Mouse (Mus musculus) neural tube, embryonic 10.5 days (tissue): ENCODE results near the gene Hcfc1.

Source experiments
- DNase-seq: peaks from one replicate; pipeline ENCODE4 v3.0.0-alpha.2; 2017; ENCODE audit warnings: low spot score; ENCODE audit errors: extremely low spot score

The Hcfc1 gene

GRCm38 (mm10) chrX:73942294-73942693, 23.9 kb downstream of the Hcfc1 start:
- no peak for DNase-seq

- DNase-seq: no peak
Observed at GRCm38 (mm10) chrX:73941860-73942259, 24.3 kb downstream of the Hcfc1 start.

DNA sequence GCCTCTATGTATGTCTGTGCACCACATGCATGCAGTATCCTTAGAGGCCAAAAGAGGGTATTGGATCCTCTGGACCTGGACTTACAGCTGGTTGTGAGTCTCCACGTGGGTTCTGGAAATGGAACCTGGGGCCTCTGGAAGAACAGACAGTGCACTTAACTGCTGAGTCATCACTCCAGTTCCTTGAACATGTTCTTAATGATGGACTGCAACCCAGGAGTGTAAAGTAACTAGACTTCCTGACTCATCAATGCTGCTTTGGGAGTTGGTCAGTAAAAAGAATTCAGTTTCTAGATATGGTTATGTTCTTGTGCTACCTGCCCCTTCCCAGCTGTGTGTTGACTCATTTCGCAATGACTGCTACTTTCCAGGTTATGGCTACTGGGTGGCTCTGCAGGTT, 34.3 kb downstream of the Hcfc1 start:
- DNase-seq: no peak

- peak; percentile 26 for DNase-seq
Observed at GRCm38 (mm10) chrX:73930402-73931062, 35.6 kb downstream of the Hcfc1 start, which contains the start of gene Renbp. Gene Renbp, minus strand, starts transcription at chrX:73930850.

DNA sequence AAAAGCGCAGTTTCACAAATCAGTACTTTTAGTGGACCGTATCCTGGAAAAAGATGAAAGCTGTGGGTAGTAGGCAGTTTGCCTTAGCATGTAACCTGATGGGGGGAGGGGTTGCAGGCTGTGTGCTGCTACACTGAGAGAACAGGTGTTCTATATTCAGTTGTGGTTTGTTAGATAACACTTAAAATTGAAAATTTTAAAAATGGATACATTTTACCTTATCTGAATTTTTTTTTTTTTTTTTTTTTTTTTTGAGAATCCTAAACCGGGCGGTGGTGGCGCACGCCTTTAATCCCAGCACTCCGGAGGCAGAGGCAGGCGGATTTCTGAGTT, 43.6 kb downstream of the Hcfc1 start:
- DNase-seq: no peak

DNA sequence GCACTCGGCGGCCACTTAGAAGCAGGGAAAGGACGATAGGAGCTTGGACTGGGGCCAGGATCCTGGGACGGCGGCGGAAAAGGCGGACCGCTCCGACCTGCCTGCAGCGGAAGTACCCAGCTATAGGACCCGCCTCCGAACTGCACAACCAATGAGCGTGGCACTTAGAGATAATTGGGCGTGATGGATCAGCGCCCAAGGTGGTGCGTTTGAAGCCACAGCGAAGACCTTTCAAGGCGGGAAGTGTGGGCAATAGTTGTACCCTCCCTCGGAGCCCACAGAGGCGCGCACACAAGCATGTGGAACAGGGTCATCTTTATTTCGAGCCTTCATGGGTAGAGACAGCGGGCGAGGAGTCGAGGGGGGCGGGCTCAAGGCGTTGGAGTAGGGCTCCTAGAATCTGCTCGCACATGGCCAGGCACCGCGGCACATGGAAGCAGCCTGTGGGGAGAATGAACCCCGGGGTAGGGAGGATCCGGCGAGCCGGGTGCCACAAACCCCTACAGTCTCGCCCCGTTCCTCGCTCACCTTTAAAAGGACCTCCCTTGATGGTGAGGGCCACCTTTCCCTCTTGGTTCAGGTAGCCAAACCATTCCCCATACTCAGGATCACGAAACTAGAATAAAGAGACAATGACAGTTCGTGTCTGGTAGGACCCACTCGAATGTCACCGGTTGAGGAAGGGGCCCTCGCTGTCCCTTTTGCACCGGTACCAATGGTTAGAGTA, 44.2 kb downstream of the Hcfc1 start, which contains the start of the genes Arhgap4 and Naa10:
TSS of gene Arhgap4 (minus strand) at position 48 of the 727 bp plus-strand sequence.
TSS of gene Naa10 (minus strand) at position 122 of the 727 bp plus-strand sequence.
- peak; percentile 78 for DNase-seq

GRCm38 (mm10) chrX:73921285-73921822, 44.8 kb downstream of the Hcfc1 start:
- no peak for DNase-seq

GRCm38 (mm10) chrX:73918631-73919030, 47.5 kb downstream of the Hcfc1 start:
- no peak for DNase-seq

DNA sequence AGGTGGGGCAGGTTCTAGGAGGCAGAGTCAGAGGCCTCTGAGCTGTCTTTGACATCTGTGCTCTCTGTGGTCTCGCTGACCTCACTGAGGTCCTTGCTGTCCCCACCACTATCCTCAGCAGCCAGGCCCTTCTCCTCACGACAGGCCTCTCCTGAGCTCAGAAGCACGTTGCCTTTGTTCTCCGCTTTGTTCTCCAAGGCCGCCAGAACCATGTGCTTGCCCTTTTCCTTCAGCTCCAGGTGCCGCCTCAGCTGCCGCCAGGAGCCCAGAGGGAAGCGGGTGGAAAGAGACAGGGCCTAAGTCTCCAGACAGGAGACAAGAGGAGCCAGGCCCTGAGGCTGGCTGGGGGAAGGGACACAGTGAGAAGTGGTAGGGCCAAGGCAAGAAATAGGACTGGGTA, 49.2 kb downstream of the Hcfc1 start:
- no peak for DNase-seq

DNA sequence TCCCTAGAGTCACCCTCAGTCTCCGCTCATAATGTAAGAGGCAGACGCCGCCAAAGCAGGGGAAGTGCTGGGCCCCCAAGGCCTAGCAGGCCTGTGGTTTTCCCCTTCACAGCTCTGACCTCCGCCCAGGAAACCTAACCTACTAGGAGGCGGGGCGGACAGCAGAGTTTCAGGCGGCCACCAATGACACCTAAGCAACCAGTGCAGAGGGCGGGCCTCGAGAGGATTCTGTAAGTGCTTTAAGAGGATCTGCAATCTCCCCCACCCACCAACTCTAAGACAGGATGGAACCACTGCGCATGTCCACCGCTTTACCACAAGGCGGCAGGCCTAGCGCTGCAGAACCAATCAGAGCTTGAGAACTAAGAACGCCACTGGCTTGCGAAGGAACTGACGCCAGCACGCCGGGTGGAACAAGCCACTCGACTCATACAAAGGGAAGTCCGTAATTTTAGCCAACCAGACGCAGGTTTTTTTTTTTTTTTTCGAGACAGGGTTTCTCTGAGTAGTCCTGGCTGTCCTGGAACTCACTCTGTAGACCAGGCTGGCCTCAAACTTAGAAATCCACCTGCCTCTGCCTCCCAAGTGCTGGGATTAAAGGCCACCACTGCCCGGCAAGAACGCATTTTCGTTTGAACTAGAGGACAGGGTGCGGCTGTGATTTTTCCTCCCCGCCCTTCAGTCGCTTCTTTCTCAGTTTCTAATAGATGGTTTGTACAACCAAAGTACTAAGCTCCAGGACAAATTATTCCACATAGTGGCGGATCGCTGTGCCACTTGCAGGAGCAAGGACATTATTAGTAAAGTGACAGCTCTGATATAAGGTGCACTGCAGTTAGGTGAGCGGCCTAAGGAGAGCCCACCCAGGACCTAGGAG, 51.1 kb downstream of the Hcfc1 start:
- DNase-seq: peak; percentile 75

GRCm38 (mm10) chrX:73911588-73911987, 54.6 kb downstream of the Hcfc1 start:
- DNase-seq: no peak

DNA sequence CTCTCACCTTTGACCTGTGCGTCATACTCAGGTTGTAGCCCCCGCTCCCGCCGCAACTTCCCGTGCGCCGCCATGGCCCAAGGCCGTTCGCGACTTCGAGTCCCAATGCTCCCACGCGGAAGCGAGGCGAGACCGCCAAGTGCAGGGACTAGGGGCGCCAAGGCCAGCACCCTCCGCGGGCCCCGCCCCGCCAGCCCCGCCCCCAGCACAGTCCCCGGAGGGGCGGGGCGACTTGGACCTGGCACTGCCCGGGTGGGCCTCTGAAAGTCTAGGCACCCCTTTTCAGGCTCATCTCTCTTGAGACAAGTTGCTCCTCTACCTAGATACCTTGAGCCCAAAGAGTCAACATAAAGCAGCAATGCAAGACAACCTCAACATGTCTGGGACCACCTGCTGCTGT, 55.0 kb downstream of the Hcfc1 start:
- DNase-seq: no peak

GRCm38 (mm10) chrX:73910451-73910850, 55.7 kb downstream of the Hcfc1 start:
- DNase-seq: no peak

GRCm38 (mm10) chrX:73910049-73910448, 56.1 kb downstream of the Hcfc1 start:
- no peak for DNase-seq

DNA sequence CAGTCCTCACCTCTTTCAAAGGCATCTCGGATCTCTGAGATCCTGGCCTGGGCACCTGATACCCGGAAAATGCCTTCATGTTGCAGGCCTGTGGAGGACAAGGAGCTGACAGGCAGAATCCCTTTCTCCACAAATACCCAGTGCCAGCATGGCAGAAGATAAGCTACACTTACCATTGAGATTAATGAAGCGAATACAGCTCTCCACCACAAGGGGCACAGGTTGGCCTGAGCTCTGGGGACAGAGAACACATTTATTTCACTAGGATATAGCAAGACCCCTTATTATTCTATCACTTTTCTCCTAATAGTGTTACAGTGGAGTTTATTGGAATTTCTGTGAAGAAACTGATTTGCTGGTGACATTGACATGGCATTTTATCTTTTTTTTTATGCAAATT, 68.2 kb downstream of the Hcfc1 start:
- DNase-seq: no peak

DNA sequence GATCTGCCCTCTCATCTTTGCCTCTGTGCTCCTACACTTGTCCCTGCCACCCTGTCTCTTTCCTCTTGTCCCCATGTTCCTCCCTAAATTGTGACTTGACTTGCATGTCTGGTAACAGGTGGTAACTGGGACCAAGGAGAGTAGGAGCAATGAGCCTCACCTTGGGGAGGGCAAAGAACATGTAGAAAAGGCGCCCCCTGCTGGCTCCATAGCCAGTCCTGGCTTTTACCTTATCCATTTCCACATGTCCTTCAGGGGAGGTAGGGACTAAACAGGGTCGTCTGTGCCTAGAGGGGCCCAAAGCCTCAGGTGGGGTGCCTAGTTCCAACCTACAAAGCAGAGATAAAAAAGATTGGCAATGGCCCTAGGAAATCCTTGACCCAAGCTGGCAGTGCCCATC, 70.4 kb downstream of the Hcfc1 start, which contains the start of gene L1cam:
TSS of gene L1cam (minus strand) at position 387 of the 400 bp plus-strand sequence.
- peak; percentile 19 for DNase-seq

DNA sequence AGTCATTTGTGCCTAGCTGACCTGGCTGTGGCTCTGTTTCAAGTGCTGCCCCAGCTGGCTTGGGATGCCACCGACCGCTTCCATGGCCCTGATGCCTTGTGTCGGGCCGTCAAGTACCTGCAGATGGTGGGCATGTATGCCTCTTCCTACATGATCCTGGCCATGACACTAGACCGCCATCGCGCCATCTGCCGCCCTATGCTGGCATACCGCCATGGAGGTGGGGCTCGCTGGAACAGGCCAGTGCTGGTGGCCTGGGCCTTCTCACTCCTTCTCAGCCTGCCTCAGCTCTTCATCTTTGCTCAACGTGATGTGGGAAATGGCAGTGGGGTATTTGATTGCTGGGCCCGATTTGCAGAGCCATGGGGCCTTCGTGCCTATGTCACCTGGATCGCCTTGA, 73.3 kb downstream of the Hcfc1 start:
- no peak for DNase-seq
